Mouse (Mus musculus) liver, embryonic 14.5 days (tissue): ENCODE data around the gene Lpcat4. TPM values are rescaled to one million over a fixed set of nuclear protein-coding genes. Genes with fewer than 3 reads are reported as not detected.

Source experiments
- ATAC-seq: fragments of 200-750 bp; cut with Nextera tagmentation; 2 replicates; pipeline ENCODE4 v1.8.0; 2017; ENCODE audit warnings: moderate number of reproducible peaks, mild to moderate bottlenecking, moderate library complexity; ENCODE audit not compliant: insufficient read depth
- DNase-seq, 3 experiments: peaks; one replicate each; pipeline ENCODE4 v3.0.0-alpha.2; 2012 to 2013; ENCODE audit warnings: low read depth in 3 of 3, low spot score in 3 of 3
- H3K27ac ChIP-seq: fragments of 300-500 bp; sonication (generic); 2 replicates; pipeline ENCODE4 v1.5.1; 2014; ENCODE audit warnings: moderate library complexity, mild to moderate bottlenecking, control low read depth, inconsistent platforms
- H3K27me3 ChIP-seq: fragments of 300-500 bp; sonication (generic); 2 replicates; pipeline ENCODE4 v1.6.1; 2014; ENCODE audit warnings: mild to moderate bottlenecking, low read length, moderate library complexity; ENCODE audit not compliant: control insufficient read depth, insufficient read depth
- H3K36me3 ChIP-seq: fragments of 300-500 bp; sonication (generic); replicated peaks from 2 replicates; pipeline ENCODE4 v1.6.1; 2014; ENCODE audit warnings: low read depth; ENCODE audit not compliant: control insufficient read depth, insufficient read depth
- H3K4me1 ChIP-seq, 2 experiments: fragments of 200-500 bp in 1 of 2; fragments of 300-500 bp in 1 of 2; sonication (generic) in 1 of 2; replicated peaks; 2 replicates each; pipeline ENCODE4 v1.6.1; 2012 to 2014; ENCODE audit warnings: antibody characterized with exemption in 1 of 2, inconsistent platforms in 1 of 2, low read length in 1 of 2; ENCODE audit not compliant: control insufficient read depth in 2 of 2, insufficient read depth in 2 of 2
- H3K4me2 ChIP-seq: fragments of 300-500 bp; sonication (generic); 2 replicates; pipeline ENCODE4 v1.6.1; 2014; ENCODE audit warnings: low read depth, mild to moderate bottlenecking, control low read depth, moderate library complexity
- H3K4me3 ChIP-seq, 2 experiments: fragments of 200-500 bp in 1 of 2; fragments of 300-500 bp in 1 of 2; sonication (generic) in 1 of 2; 2 replicates each; pipeline ENCODE4 v1.5.1; 2012 to 2014; ENCODE audit warnings: low read depth in 2 of 2, low read length in 2 of 2, mild to moderate bottlenecking in 2 of 2, control low read depth in 1 of 2, inconsistent platforms in 1 of 2, moderate library complexity in 1 of 2; ENCODE audit not compliant: insufficient read depth in 1 of 2
- H3K9ac ChIP-seq: fragments of 300-500 bp; sonication (generic); replicated peaks from 2 replicates; pipeline ENCODE4 v1.6.1; 2014; ENCODE audit warnings: mild to moderate bottlenecking, control low read depth, moderate library complexity
- H3K9me3 ChIP-seq: fragments of 300-500 bp; sonication (generic); 2 replicates; pipeline ENCODE4 v1.6.1; 2016; ENCODE audit warnings: low read length, mixed read lengths; ENCODE audit not compliant: control insufficient read depth
- CTCF ChIP-seq: IDR thresholded peaks from 2 replicates; pipeline ENCODE4 v1.5.1; 2016; ENCODE audit warnings: antibody characterized with exemption, low read depth, control low read depth
- EP300 ChIP-seq: IDR thresholded peaks from 2 replicates; pipeline ENCODE4 v1.6.1; 2016; ENCODE audit warnings: antibody characterized with exemption, low read depth
- WGBS: fragments of 180-500 bp; shearing (Covaris S2); extraction: QIAGEN DNeasy Blood & Tissue Kit; methylation state at CpG from one replicate; pipeline ENCODE4 v1.1.7; 2014; ENCODE audit not compliant: insufficient replicate concordance; 5-methylcytosine and 5-hydroxymethylcytosine counted together
- polyA plus RNA-seq, 2 experiments: library from polyadenylated mRNA; depleted of rRNA in 1 of 2; stranded (reverse) in 1 of 2; unstranded in 1 of 2; fragments of >200 nt; fragmentation: Nextera tagmentation in 1 of 2; extraction: Ambion mirVana in 1 of 2; gene quantifications; 2 replicates each; pipeline versions ENCODE4 v1.2.1 to v1.2.3; 2012 to 2014

Lpcat4 gene
- polyA plus RNA-seq, 2 experiments: 2.1 to 2.4 TPM

GRCm38 (mm10) chr2:112215977-112216376 lies 23.3 kb upstream of the Lpcat4 start:
- H3K9ac ChIP-seq: no peak overlapping the region
- peak; percentile 55; the same call in 1 of the 2 replicates for TF ChIP-seq CTCF
- TF ChIP-seq EP300: no peak
- no peaks in the 10 kb centered on the region for H3K27me3 ChIP-seq
- no peak for DNase-seq
- H3K4me2 ChIP-seq: no peak overlapping the region
- no peak overlapping the region for H3K4me3 ChIP-seq
- no peaks in the 10 kb centered on the region for H3K9me3 ChIP-seq
- H3K4me1 ChIP-seq: no peaks in the 10 kb centered on the region
- H3K27ac ChIP-seq: no peak overlapping the region
- no peaks in the 10 kb centered on the region for H3K36me3 ChIP-seq
- 9% methylated on average over 1 of the region's 1 CpGs for WGBS
- ATAC-seq: no peak

- H3K9ac ChIP-seq: no peak overlapping the region
Observed at GRCm38 (mm10) chr2:112217614-112218013, 21.7 kb upstream of the Lpcat4 start.

GRCm38 (mm10) chr2:112220880-112221279 lies 18.4 kb upstream of the Lpcat4 start:
- no peaks in the 10 kb centered on the region for H3K36me3 ChIP-seq
- no peak overlapping the region for H3K4me2 ChIP-seq
- no peak overlapping the region for H3K4me3 ChIP-seq
- H3K27me3 ChIP-seq: no peaks in the 10 kb centered on the region
- no peaks in the 10 kb centered on the region for H3K4me1 ChIP-seq
- TF ChIP-seq CTCF: no peak
- no peak for TF ChIP-seq EP300
- no peak overlapping the region for H3K27ac ChIP-seq
- no peak overlapping the region for H3K9ac ChIP-seq
- ATAC-seq (no peak), DNase-seq (no peak)
- 51% methylated on average over 5 of the region's 5 CpGs for WGBS
- H3K9me3 ChIP-seq: no peaks in the 10 kb centered on the region

More at GRCm38 (mm10) chr2:112217614-112218013, 21.7 kb upstream of the Lpcat4 start:
- no peaks in the 10 kb centered on the region for H3K4me1 ChIP-seq
- H3K36me3 ChIP-seq: no peaks in the 10 kb centered on the region
- H3K9me3 ChIP-seq: no peaks in the 10 kb centered on the region
- DNase-seq (no peak), ATAC-seq (no peak)
- TF ChIP-seq CTCF (no peak), EP300 (no peak)
- H3K27ac ChIP-seq: no peak overlapping the region
- H3K4me3 ChIP-seq: no peak overlapping the region
- 41% methylated on average over 6 of the region's 6 CpGs for WGBS
- H3K4me2 ChIP-seq: no peak overlapping the region
- no peaks in the 10 kb centered on the region for H3K27me3 ChIP-seq

GRCm38 (mm10) chr2:112222607-112223006 lies 16.7 kb upstream of the Lpcat4 start:
- H3K27me3 ChIP-seq: no peaks in the 10 kb centered on the region
- H3K9me3 ChIP-seq: no peaks in the 10 kb centered on the region
- H3K4me3 ChIP-seq: no peak overlapping the region
- no peak for ATAC-seq
- H3K4me2 ChIP-seq: no peak overlapping the region
- no peaks in the 10 kb centered on the region for H3K4me1 ChIP-seq
- TF ChIP-seq EP300: no peak
- no peak for TF ChIP-seq CTCF
- H3K27ac ChIP-seq: no peak overlapping the region
- WGBS: 20% methylated on average over 5 of the region's 5 CpGs
- H3K36me3 ChIP-seq: no peaks in the 10 kb centered on the region
- DNase-seq: no peak
- H3K9ac ChIP-seq: no peak overlapping the region

- ATAC-seq (no peak), DNase-seq (no peak)
- Histone ChIP-seq H3K36me3 (no peaks in the 10 kb centered on the region), H3K4me2 (no peak overlapping the region), H3K27ac (no peak overlapping the region), H3K9ac (no peak overlapping the region), H3K4me3 (no peak overlapping the region), H3K27me3 (no peaks in the 10 kb centered on the region), H3K9me3 (no peaks in the 10 kb centered on the region), H3K4me1 (no peaks in the 10 kb centered on the region)
- no peak for TF ChIP-seq CTCF
- 62% methylated on average over 4 of the region's 4 CpGs for WGBS
Observed at GRCm38 (mm10) chr2:112224356-112224755, 14.9 kb upstream of the Lpcat4 start.
